Comparison of ENCODE assay signal across 9 mouse cellular contexts in the genomic region with DNA sequence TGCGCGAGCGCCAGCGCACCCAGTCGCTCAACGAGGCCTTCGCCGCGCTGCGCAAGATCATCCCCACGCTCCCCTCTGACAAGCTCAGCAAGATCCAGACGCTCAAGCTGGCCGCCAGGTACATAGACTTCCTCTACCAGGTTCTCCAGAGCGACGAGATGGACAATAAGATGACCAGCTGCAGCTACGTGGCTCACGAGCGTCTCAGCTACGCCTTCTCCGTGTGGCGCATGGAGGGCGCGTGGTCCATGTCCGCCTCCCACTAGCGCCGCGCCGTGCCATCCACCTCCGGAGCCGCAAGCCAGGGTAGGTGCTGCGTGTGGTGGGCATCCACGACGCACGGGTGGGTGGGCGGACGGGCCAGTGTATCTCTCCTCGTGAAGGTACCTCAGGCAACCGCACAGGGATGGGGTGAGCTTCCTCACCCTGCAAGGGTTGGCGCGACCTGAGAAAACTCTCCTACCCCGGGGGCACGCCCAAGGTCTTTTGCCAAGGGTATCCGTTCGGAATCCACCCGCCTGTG. TPM values are rescaled to one million over a fixed set of nuclear protein-coding genes. Genes with fewer than 3 reads are reported as not detected.
A peak's percentile ranks its signal among the peaks of the same experiment; 100 is the strongest.
DNase-seq lines count a peak whose midpoint lies in the region; ATAC-seq and TF ChIP-seq lines count a peak whose summit lies in the region.
"Had no signal": no experiment of that assay in that cellular context is flagged by ENCODE, and none has a peak within 500 bp of the region (broad histone marks: within the 10 kb centered on the region; RNA-seq: fewer than 3 reads in every experiment).

No protein-coding gene starts in this region.

- no peak for TF ChIP-seq CTCF in cerebellum, adult 2 months (IDR thresholded peaks at IDR 0.05; ENCODE audit: borderline replicate concordance, insufficient read depth, low read depth, low read length)

- H3K27me3 ChIP-seq in heart, embryonic 12.5 days (replicated peaks) = peaks cover 71% of the 10 kb centered on the region
- H3K27me3 ChIP-seq in embryonic facial prominence, embryonic 14.5 days (replicated peaks; ENCODE audit: control insufficient read depth, insufficient read depth, low read length) = peaks cover 36% of the 10 kb centered on the region
- H3K27me3 ChIP-seq in limb, embryonic 10.5 days (ENCODE audit: low read depth, poor library complexity, severe bottlenecking) = peaks cover 29% of the 10 kb centered on the region
- peaks cover 20% of the 10 kb centered on the region; the same call in 1 of the 2 replicates for H3K27me3 ChIP-seq in stomach, embryonic 14.5 days (ENCODE audit: control insufficient read depth, insufficient read depth, low read length)
- H3K27me3 ChIP-seq in cerebellum, adult 2 months (ENCODE audit: control insufficient read depth, insufficient read depth, low read length) = no peaks in the 10 kb centered on the region; the same call in 1 of the 2 replicates

- no peaks in the 10 kb centered on the region for H3K9me3 ChIP-seq in heart, embryonic 12.5 days (replicated peaks)
- H3K9me3 ChIP-seq in embryonic facial prominence, embryonic 14.5 days (ENCODE audit: control insufficient read depth, low read length) = no peaks in the 10 kb centered on the region
- no peaks in the 10 kb centered on the region for H3K9me3 ChIP-seq in limb, embryonic 10.5 days (replicated peaks)
- no peaks in the 10 kb centered on the region for H3K9me3 ChIP-seq in stomach, embryonic 14.5 days (ENCODE audit: control insufficient read depth, low read depth, low read length)

- peak overlapping the region; percentile 98 for H3K4me2 ChIP-seq in heart, embryonic 12.5 days
- H3K4me2 ChIP-seq in embryonic facial prominence, embryonic 14.5 days (ENCODE audit: low read depth, low read length) = peak overlapping the region; percentile 88
- peak overlapping the region; percentile 89 for H3K4me2 ChIP-seq in stomach, embryonic 14.5 days (replicated peaks; ENCODE audit: low read depth, low read length)

- TF ChIP-seq POLR2A in cerebellum, adult 2 months (IDR thresholded peaks at IDR 0.05; ENCODE audit: borderline replicate concordance, insufficient read depth, low read length) = no peak

- peaks cover 18% of the 10 kb centered on the region for H3K4me1 ChIP-seq in heart, embryonic 12.5 days (replicated peaks)
- peaks cover 8% of the 10 kb centered on the region for H3K4me1 ChIP-seq in embryonic facial prominence, embryonic 14.5 days (ENCODE audit: control insufficient read depth, insufficient read depth, low read length)
- peaks cover 69% of the 10 kb centered on the region for H3K4me1 ChIP-seq in limb, embryonic 10.5 days
- H3K4me1 ChIP-seq in stomach, embryonic 14.5 days (ENCODE audit: control insufficient read depth, insufficient read depth, low read length) = peaks cover 7% of the 10 kb centered on the region; the same call in 1 of the 2 replicates
- no peaks in the 10 kb centered on the region for H3K4me1 ChIP-seq in cerebellum, adult 2 months (ENCODE audit: control insufficient read depth, insufficient read depth, low read length)

- H3K27ac ChIP-seq in heart, embryonic 12.5 days (ENCODE audit: poor library complexity, severe bottlenecking) = no peak overlapping the region
- H3K27ac ChIP-seq in embryonic facial prominence, embryonic 14.5 days (replicated peaks; ENCODE audit: low read depth, low read length) = peak overlapping the region; percentile 91
- peak overlapping the region; percentile 94 for H3K27ac ChIP-seq in limb, embryonic 10.5 days
- H3K27ac ChIP-seq in stomach, embryonic 14.5 days (ENCODE audit: low read length) = peak overlapping the region; percentile 58; the same call in 1 of the 2 replicates
- H3K27ac ChIP-seq in cerebellum, adult 2 months (ENCODE audit: insufficient read depth, low read length) = no peak overlapping the region

- no peak for DNase-seq in heart, postnatal 4 days
- DNase-seq in 3T3-L1 (ENCODE audit: low read depth, low spot score) = peak; percentile 40
- no peak for DNase-seq in embryonic facial prominence, embryonic 14.5 days (ENCODE audit: low spot score)
- peak; percentile 65 for DNase-seq in limb, embryonic 10.5 days (ENCODE audit: low spot score)
- DNase-seq in thymus, postnatal 36 days = no peak
- DNase-seq in cerebellum, adult 2 months = no peak

- no peaks in the 10 kb centered on the region for H3K36me3 ChIP-seq in heart, embryonic 12.5 days
- H3K36me3 ChIP-seq in embryonic facial prominence, embryonic 14.5 days (ENCODE audit: control insufficient read depth, insufficient read depth, low read length) = no peaks in the 10 kb centered on the region
- H3K36me3 ChIP-seq in limb, embryonic 10.5 days = peaks cover 7% of the 10 kb centered on the region; the same call in 1 of the 2 replicates
- no peaks in the 10 kb centered on the region for H3K36me3 ChIP-seq in stomach, embryonic 14.5 days (ENCODE audit: control insufficient read depth, insufficient read depth, low read length)
- H3K36me3 ChIP-seq: G1E had no signal

- ATAC-seq in heart, embryonic 12.5 days (ENCODE audit: insufficient number of reproducible peaks, low FRiP score) = no peak
- 0 out of 2 replicates have a peak, but pooled peaks have one; percentile 27 for ATAC-seq in embryonic facial prominence, embryonic 14.5 days (ENCODE audit: low read depth)
- no peak for ATAC-seq in stomach, embryonic 14.5 days (ENCODE audit: insufficient number of reproducible peaks, insufficient read depth, low FRiP score, low read depth)

- H3K9ac ChIP-seq in heart, embryonic 12.5 days = peak overlapping the region; percentile 55; the same call in 1 of the 2 replicates
- peak overlapping the region; percentile 74 for H3K9ac ChIP-seq in embryonic facial prominence, embryonic 14.5 days (ENCODE audit: low read depth, low read length)
- H3K9ac ChIP-seq in stomach, embryonic 14.5 days (replicated peaks; ENCODE audit: low read depth, low read length) = peak overlapping the region; percentile 45

- WGBS in heart, embryonic 12.5 days = 4% methylated on average over 45 of the region's 45 CpGs
- 1% methylated on average over 36 of the region's 45 CpGs for WGBS in embryonic facial prominence, embryonic 14.5 days
- WGBS in limb, embryonic 10.5 days = 1% methylated on average over 45 of the region's 45 CpGs
- whole genome bisulfite sequencing in stomach, embryonic 14.5 days = 1% methylated on average over 45 of the region's 45 CpGs
- WGBS in cerebellum, adult 2 months = 2% methylated on average over 45 of the region's 45 CpGs

- peak overlapping the region; percentile 63 for H3K4me3 ChIP-seq in heart, embryonic 12.5 days
- H3K4me3 ChIP-seq in embryonic facial prominence, embryonic 14.5 days (ENCODE audit: low read depth, low read length) = peak overlapping the region; percentile 71
- peak overlapping the region; percentile 80 for H3K4me3 ChIP-seq in limb, embryonic 10.5 days
- peak overlapping the region; percentile 52 for H3K4me3 ChIP-seq in stomach, embryonic 14.5 days (ENCODE audit: low read depth, low read length)
- no peak overlapping the region for H3K4me3 ChIP-seq in cerebellum, adult 2 months (replicated peaks; ENCODE audit: insufficient read depth, low read depth, low read length)

RNA-seq across cellular contexts. Expression of gene Twist2, which starts 0.6 kb away (rescaled TPM):
- 2.6 and 3.0 TPM in 2 replicates for polyA plus RNA-seq in heart, embryonic 12.5 days (2016; fragmentation: Nextera tagmentation; extraction: Ambion mirVana)
- total RNA-seq in heart, postnatal 4 days (2021) = 1 to 10 TPM; 3.7 to 4.1 TPM
- 46.4 and 50.9 TPM in 2 replicates for polyA plus RNA-seq in embryonic facial prominence, embryonic 14.5 days (2014; fragmentation: Nextera tagmentation; extraction: Ambion mirVana)
- 40.2 and 47.3 TPM in 2 replicates for polyA plus RNA-seq in limb, embryonic 10.5 days (2016; fragmentation: Nextera tagmentation; extraction: Ambion mirVana)
- polyA plus RNA-seq in stomach, embryonic 14.5 days (2014; fragmentation: Nextera tagmentation; extraction: Ambion mirVana) = 10.7 and 11.9 TPM in 2 replicates
- polyA plus RNA-seq in cerebellum, adult 2 months (2012; rRNA removed) = 0.15 and 0.17 TPM in 2 replicates
- polyA plus RNA-seq: G1E had no signal

Comparison
In these comparisons a context has a peak if more than half of its experiments do, and no peak if none do; other contexts are left out.
1. H3K27ac ChIP-seq: peak in embryonic facial prominence, embryonic 14.5 days (single experiment), limb, embryonic 10.5 days (single experiment) and stomach, embryonic 14.5 days (single experiment); none in heart, embryonic 12.5 days (single experiment) and cerebellum, adult 2 months (single experiment).
2. DNase-seq: peak in 3T3-L1 (single experiment) and limb, embryonic 10.5 days (single experiment); none in heart, postnatal 4 days (single experiment), embryonic facial prominence, embryonic 14.5 days (single experiment), thymus, postnatal 36 days (0 of 2) and cerebellum, adult 2 months (0 of 2).
3. Peak in every context shown above with its lines, with median percentiles within 50 percentile points of each other: H3K4me2 ChIP-seq and H3K9ac ChIP-seq.